Mouse (Mus musculus) embryo, embryonic 9.5 days (tissue): ENCODE measurements around the gene Arhgef28.
"Not testable (repeated sequence)": the region's sequence is repeated elsewhere in the genome, so short reads cannot be mapped to it uniquely, and the experiment has no call there.

Experiments
- DNase-seq: peaks from one replicate; pipeline ENCODE4 v3.0.0-alpha.2; 2017; ENCODE audit errors: extremely low spot score

Gene Arhgef28

DNA sequence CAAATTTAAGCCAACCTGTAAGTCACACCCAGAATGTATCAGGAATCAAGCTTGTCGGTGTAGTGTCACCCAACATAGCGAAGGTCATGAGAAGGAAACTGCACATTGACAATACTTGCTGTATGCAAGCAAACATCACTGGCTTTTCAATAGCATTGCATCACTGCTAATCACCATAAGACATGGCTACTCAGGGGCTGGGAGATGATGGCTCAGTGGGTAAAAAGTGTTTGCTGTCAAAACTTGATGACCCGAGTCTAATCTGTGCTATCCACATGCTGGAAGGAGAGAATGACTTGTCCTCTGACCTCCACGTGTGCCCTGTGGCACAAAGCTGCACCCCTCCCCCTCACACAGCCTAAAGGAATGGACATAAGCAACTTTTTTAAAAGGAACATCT is 133.0 kb downstream of the Arhgef28 start:
- DNase-seq: no peak

DNA sequence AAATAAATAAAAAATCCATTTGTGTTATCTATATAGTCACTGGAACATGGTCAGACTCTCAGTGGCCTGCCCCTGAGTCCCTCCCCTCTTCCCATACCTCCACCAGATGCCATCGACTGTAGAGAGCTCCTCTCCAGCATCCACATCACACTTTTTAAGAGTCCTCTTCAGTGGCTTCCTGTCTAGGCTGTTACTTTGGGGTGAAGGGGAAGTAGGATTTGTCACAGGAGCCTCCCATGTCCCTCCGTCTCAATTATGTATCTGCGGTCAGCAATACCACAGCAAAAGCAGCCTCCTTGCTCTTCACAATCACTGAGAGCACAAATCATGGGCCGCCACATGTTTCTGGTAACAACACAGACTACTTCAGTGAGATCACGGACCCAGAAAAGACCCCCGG is 135.8 kb downstream of the Arhgef28 start:
- no peak for DNase-seq

DNA sequence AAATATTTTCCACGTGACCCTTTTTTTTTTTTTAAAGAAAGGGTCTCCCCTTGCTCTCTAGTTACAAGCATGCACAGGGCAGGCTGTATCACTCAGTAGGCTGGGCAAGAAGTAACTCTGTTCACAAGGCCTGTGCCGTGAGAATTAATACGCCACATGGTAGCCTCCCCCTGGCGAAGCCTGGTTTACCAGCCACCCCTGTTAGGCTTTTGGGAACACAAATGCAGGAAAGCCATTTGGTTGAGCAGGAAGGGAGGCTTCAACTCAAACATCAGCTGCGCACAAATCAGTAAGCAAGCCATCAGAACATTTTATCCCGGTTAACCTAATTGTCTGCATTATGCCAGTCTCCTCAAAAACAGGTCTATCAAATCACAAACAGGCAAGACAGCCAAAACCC is 136.6 kb downstream of the Arhgef28 start:
- no peak for DNase-seq

DNA sequence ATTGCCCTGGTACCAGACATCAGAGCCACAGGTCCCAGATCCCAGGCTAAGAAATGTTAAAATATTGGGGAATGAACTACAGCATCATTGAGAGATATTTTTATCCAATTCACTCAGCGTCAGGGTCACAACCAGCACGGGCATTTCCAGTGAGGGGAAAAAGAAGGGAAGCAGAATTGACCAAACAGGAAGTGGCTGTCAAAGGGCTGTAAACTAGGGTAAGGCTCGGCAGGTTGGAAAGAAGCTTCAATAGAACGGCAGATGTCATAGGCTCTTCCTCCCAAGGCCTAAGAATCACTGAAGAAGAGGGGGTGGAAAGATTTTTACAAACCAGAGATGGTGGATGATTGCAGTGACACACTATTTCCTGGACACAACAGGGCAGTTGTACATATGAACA is 143.4 kb downstream of the Arhgef28 start:
- DNase-seq: no peak

DNA sequence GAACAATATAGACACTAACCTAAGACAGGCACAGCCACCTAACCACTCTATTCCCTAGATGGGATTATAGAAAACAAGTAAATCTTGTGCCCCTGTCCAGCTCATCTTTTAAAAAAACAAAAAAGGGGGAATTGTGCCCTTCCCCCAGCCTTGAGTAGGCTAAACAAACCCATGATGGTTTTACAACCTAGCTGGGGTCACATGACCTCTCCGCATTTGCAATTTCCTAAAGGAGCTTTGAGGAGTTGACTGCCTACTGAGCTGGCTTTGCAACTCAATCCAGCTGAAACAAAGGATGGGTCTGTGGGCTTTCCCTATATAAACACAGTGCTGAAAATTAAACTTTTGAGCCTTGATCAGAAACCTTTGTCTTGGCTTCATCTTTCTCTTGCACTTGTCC is 146.1 kb downstream of the Arhgef28 start:
- not testable (repeated sequence) for DNase-seq

DNA sequence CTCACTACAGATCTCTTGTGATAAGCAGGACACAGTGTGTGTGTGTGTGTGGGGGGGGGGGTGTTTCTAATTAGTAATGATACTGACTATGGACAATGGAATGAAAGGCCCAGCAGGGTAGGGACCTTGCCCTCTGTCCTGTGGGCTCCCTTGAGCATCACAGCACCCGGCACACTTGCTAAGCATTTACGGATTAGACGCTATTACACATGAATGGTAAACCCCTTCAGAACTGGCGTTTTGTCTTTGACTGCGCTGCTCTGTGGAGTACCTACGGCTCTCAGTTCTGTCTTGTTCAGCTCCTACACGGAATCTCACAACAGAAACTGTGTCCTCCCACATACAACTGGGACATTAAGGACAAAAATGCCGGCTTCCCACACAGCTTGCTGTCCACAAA is 151.0 kb downstream of the Arhgef28 start:
- DNase-seq: no peak

DNA sequence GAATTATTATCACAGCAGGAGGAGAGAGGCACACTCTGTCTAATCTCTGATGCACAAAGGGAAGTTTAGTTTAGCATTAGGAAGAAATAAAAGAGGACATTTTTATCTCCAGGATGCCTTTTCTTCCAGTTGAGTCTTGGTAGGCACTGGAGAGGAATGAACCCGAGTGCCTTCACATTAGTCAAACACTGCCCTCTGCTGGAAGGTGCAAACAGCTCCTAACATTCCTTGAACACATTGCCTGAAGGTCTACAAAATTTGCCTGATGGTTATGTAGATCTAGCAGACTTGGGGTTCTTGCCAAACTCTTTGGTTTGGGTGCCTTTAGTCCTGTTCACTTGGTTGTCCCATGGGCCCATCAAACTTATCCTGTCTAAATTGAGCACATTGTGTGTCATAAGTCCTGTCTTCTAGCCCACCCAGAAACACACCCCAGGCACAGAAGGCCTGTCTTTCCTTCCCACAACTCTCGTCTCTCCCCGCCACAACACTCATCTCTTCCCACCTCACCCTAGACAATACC is 165.6 kb downstream of the Arhgef28 start:
- no peak for DNase-seq

DNA sequence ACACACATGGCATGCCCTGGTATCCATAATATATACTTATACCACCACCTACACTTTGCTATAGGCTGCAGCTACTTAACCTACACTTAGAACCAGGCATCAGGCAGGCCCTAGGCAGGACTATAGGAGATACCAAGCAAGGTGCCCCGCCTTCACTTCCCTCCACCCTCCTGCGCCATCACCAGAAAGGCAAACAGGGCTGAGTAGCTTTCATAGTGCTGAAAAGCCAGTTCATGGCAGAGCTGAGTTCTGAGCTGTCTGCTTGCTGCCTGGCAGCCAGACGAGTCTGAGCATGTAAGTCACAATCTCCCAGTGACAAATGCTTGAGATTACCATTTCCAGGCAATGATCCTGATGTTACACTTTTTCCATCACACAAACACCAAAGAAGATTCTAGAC is 167.5 kb downstream of the Arhgef28 start:
- no peak for DNase-seq

DNA sequence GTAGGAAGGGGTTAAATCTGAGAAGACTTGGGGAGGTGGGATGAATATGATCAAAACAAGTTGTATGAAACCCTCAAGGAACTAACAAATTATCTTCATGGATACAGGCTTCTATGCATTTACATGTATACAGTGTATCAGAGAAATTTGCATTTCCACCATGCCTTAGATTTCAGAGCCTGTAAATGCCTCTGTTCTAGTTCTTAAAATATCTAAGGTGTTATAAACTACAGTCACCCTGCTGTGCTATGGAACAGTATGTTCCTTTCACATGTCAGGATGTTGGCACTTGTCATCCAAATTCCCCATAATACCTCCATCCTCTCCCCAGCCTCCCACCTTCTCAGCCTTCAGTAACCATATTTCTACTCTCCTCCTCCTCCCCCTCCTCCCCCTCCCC is 168.5 kb downstream of the Arhgef28 start:
- DNase-seq: no peak

DNA sequence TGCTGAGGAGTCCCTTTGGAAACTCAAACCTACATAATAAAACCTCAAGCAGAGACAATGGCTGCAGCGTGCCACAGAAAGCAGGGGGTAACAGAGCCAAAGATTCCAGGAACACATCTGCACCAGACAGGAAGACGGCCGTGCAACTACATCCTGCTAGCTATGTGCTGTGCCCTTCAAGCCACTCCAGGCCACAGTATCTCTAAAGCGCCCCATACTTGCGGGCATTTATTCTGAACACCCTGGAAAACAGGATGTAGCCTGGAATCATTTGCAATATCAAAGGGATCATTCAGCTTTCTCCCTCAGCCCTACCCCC is 174.6 kb downstream of the Arhgef28 start:
- no peak for DNase-seq

DNA sequence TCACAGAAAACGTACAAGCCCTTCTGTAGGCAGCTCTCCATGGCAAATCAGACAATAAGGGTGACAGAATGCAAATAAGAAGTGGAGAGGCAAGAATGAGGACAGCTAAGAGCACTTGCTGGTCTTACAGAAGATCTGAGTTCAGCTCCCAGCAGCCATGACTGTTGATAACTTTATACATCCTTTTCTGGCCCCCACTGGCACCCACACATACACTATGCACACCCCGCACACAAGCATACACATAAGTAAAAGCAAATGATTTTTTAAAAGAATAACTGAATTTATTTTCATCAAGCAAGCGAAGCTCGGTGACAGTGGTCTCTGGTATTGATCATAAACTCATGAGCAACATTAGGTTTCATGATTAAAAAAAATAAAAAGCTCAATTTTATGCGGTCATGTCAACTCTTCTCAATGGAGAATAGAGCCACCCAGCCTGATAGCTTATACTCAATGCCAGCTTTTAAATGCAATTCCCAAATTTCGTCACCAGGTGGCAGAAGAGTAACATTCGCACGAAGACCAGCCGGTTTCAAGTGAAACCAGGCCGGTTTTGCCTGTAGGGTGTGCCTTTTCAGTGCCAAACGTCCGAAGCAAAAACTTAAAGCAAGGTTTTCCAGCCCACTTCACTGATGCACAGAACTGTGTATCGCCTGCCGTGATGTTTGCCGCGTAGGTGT is 175.1 kb downstream of the Arhgef28 start:
- DNase-seq: peak; percentile 87

DNA sequence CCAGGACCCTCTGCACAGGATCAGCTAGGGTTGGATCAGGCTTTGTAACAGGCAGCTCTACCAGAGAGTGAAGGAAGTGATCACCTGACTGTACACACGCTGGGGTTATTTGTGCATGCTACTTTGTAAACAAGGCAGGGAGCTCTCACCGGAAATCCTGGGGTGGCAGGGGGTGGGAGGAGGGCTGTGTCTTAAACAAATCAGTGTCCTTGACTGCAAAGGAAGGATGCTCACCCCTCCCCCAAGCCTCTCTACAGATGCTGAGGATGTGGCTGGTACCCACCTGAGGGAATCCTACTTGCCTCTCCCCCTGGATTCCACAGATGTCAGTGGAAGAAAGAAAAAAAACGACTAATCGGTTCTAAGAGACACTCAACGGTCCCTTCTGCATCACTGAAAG is 176.2 kb downstream of the Arhgef28 start:
- no peak for DNase-seq

DNA sequence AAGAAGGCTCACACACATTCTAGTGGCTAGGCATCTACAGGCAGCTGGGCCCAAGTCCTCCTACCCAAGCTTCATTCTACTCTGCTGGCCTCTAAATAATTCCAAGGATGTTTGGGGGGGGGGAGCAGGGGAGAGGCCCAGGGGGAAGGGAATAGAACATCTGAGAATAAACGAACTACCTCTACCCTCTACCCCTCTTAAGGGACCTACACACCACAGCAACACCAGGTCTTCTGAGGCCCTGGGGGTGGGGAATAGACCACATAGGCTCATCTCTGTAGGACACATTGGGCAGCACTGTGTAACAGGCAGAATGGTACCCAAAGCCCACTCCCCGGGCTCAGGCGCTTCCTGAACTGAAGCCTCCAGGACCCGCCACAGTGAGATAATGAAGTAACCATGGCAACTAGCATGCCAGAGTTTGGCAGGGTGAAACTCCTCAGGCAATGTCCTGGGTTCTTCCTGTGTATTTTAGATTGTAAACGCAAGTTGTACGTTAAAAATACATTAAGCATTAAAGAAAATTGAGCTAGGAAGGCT is 177.5 kb downstream of the Arhgef28 start:
- no peak for DNase-seq

DNA sequence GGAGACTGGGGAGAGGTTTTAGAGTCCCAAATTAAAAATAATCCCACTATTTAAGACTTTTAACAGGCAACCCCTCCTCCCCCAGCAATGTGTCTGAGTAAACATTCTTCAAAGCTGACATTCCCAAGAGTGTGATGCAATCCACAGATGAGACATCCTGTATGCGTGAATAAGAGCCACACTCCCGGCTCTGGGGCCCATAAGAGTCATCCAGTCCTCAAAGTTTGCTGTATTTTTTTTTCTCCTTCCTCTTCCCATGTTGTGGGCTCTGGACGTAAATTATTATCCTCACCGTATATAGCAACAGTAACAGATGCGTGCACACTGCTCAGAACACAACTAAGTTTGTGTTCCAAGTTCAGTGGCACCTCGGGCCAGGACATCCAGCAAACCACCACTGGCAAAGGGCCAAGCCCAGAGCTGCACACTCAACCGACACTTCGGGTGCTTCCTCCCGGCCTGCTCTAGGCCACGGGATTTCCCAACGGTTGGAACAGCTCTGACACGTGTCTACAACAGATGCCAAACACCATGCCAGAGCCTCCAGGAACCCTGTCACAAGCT is 178.5 kb downstream of the Arhgef28 start:
- no peak for DNase-seq

DNA sequence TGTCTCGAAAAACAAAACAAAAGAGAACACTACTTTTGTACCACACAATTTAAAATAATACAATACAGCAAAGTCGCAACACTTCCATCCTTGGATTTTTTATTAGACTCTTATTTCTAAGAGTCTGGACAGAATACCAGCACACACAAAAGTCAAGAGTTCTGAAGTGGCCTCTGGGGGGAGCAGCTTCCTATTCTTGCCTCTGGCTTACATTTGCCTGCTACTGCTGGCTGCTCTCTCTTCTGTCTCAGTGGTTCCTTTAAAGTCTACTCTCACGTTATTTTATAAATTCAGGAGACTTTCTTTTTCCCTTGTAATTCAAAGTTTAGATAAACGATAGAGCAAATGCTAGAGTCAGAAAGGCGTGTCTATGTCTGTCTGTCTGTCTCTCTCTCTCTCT is 179.1 kb downstream of the Arhgef28 start:
- no peak for DNase-seq

DNA sequence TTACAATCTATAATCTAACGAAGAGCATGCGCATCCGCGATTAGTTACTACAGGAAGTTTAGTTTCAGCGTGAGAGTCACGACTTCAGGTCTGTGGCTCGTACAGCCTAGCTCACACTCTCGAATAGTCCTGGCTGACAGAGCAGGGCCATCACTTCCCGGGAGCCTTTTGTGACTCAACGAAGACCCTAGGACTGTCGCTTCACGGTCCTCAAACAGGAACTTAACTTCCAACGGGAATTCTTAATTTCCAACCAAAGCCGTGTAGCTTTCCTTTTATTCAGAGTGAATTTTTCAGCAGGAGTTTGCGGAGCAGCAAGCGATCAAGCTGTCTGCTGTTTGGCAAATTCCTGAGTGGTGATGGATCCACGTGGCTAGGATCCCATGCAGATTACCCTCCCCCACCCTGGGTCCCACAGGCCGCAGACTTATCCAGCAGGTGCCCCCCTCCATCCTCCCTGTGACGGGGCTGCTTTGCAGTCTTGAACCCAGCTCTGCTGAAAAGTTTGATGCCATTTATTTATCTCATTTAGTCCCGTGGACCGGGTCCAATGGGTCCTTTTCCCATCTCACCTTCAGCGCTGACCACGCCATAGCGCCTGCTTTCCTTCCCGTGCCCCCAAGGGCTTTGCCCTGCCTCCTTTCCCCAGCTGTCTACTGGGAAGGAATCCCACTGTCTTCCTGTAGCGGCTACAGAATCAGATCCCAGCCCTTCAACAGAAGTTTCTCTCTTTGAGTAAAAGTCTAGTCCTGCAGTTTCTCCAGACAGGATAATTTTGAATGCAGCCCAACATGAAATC is 180.3 kb downstream of the Arhgef28 start:
- DNase-seq: no peak

DNA sequence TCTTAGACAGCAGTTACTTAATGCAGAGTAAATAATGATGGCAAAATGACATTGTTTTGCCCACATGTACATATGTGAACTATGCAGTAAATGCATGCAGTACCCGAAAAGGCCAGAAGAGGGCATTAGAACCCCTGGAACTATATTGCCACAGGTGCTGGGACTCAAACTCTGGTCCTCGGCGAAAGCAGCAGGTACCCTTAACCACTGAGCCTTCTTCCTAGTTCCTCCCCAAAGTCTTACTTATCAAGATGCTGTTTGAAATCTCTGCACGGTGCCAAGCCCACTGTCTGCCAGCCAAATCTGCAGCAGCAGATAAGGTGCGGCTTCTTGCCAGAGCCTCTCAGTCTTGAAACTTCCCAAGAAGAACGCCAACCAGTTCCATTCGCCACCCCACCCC is 181.1 kb downstream of the Arhgef28 start:
- DNase-seq: no peak

DNA sequence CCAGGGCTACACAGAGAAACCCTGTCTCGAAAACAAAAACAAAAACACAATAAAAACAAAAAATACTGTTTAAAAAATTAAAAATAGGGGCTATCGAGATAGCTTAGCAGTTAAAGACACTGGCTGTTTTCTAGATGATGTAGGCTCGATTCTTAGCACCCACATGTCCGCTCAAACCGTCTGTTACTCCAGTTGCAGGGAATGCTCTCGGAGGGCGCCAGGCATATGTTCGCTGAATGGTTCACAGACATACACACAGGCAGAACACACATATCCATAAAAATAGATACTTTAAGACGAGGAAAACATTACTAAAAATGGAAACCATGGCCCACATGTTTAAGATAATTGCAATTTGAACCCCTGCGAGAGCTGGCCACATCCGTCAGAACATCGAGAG is 181.6 kb downstream of the Arhgef28 start:
- DNase-seq: no peak

DNA sequence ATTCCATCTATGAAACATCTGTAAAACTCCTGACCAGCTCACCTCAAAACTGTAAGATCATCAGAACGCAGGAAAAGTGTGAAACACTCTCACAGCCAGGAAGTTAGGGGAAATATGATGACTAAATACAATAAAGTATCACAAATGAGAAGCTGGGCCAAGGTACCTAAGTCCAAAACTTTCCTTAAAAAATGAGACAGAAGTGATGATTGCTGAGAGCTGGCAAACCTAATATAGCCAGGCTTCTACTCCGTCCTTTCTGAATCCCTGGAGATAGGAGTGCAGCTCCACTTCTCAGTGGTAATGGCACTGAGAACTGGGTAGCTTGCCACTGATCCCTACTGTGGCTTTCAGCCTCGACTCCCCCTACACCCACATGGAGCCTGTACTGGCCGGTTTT is 184.3 kb downstream of the Arhgef28 start:
- DNase-seq: no peak

DNA sequence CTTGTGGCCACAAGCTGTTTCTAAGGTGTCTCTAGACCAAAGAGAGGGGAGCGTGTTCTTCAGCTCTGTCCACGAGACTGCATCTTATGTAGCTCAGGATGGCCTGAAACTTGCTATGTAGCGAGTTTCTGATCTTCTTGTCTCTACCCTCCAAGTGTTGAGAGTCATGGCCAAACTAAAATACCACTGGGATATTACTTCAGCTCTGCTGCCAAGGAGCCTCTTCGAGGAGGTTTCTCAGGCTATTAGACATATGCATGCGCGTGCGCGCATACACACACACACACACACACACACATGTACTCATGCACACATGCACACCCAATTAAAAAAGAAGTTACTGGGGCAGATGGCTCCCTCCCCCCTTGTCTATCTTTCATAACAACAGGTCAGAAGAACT is 187.4 kb downstream of the Arhgef28 start:
- not testable (repeated sequence) for DNase-seq

DNA sequence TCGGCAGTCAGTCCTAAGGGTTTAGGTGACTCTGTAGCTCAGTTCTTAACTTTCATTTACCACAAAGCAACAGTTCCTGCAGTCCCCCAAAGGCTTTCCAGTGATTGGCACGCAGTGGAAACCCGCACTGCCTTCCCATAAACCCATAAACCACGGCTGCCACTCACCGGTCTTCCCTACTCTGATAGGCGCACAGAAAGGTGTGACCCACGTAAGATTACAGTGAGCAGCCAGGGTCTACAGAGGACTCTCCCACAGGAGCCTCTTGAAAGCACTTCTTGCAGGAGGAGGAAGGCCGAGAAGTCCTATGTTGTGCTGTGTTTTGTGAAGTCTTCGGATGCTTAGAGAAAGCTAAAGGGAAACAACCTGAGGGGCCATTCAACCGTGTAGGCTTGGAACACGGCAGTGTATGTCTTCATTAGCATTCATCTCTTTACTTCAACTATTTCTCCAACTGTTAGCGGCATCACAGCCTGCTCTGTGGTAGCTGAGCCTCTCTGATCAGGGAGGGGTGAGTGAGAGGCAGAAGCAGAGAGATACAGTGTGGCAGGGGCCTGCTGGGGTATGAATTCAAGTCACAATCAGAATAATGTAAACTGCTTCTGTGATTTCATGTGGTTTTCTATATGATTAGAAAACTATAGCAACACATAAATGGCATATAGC is 189.2 kb downstream of the Arhgef28 start:
- DNase-seq: peak; percentile 33
